Comparison of ENCODE assay signal across 10 mouse cellular contexts in genomic region chr14:122478574-122479011, GRCm38 (mm10). TPM values are rescaled to one million over a fixed set of nuclear protein-coding genes. Genes with fewer than 3 reads are reported as not detected.
DNase-seq lines count a peak whose midpoint lies in the region; ATAC-seq and TF ChIP-seq lines count a peak whose summit lies in the region.
"Had no signal": no experiment of that assay in that cellular context is flagged by ENCODE, and none has a peak within 500 bp of the region (broad histone marks: within the 10 kb centered on the region; RNA-seq: fewer than 3 reads in every experiment).

No protein-coding gene starts in this region.

- peak overlapping the region; percentile 63 for H3K4me2 ChIP-seq in forebrain, embryonic 12.5 days
- H3K4me2 ChIP-seq: heart, embryonic 15.5 days had no signal

- DNase-seq in ES-CJ7 (ENCODE audit: low read depth, low spot score) (peak; percentile 61), ZHBTc4 (ENCODE audit: low read depth, low spot score) (peak; percentile 63)
- peak; percentile 48 for DNase-seq in mesoderm, embryonic 11.5 days (ENCODE audit: low read depth, low spot score)
- DNase-seq in gastrocnemius, postnatal 10 days: no peak
- DNase-seq in thymus, postnatal 4 days: no peak
- DNase-seq in thymus, adult 2 months: no peak
- DNase-seq: right cerebral cortex, postnatal 14 days had no signal

- H3K36me3 ChIP-seq in forebrain, embryonic 12.5 days (replicated peaks): peaks cover 16% of the 10 kb centered on the region; the same call in 1 of the 2 replicates
- H3K36me3 ChIP-seq in thymus, adult 2 months (ENCODE audit: control insufficient read depth, insufficient read depth, low read length): no peaks in the 10 kb centered on the region
- H3K36me3 ChIP-seq: heart, embryonic 15.5 days had no signal

- no peak for ATAC-seq in forebrain, embryonic 12.5 days (ENCODE audit: low FRiP score)

- H3K27ac ChIP-seq in forebrain, embryonic 12.5 days: peak overlapping the region; percentile 99
- no peak overlapping the region for H3K27ac ChIP-seq in thymus, adult 2 months (ENCODE audit: control insufficient read depth, insufficient read depth, low read length)
- H3K27ac ChIP-seq: heart, embryonic 15.5 days; liver, embryonic 14.5 days had no signal

- peaks cover 62% of the 10 kb centered on the region for H3K4me1 ChIP-seq in forebrain, embryonic 12.5 days
- H3K4me1 ChIP-seq in thymus, adult 2 months (replicated peaks; ENCODE audit: control insufficient read depth, insufficient read depth, low read length): no peaks in the 10 kb centered on the region

- H3K9me3 ChIP-seq in forebrain, embryonic 12.5 days: no peaks in the 10 kb centered on the region
- H3K9me3 ChIP-seq: heart, embryonic 15.5 days had no signal

- H3K4me3 ChIP-seq in forebrain, embryonic 12.5 days (replicated peaks): peak overlapping the region; percentile 90
- H3K4me3 ChIP-seq in thymus, adult 2 months (ENCODE audit: control insufficient read depth, insufficient read depth, low read length): no peak overlapping the region
- H3K4me3 ChIP-seq: heart, embryonic 15.5 days had no signal

- under 1% methylated on average over 22 of the region's 22 CpGs for WGBS in forebrain, embryonic 12.5 days
- 4% methylated on average over 22 of the region's 22 CpGs for WGBS in thymus, adult 2 months

- TF ChIP-seq CTCF in thymus, adult 2 months (IDR thresholded peaks at IDR 0.05; ENCODE audit: borderline replicate concordance, control insufficient read depth, extremely low read depth, insufficient read depth, low read length, poor library complexity): no peak

- peak overlapping the region; percentile 99 for H3K9ac ChIP-seq in forebrain, embryonic 12.5 days
- H3K9ac ChIP-seq: heart, embryonic 15.5 days; liver, embryonic 14.5 days had no signal

- peaks cover 68% of the 10 kb centered on the region for H3K27me3 ChIP-seq in forebrain, embryonic 12.5 days
- H3K27me3 ChIP-seq in thymus, adult 2 months (ENCODE audit: control insufficient read depth, insufficient read depth, low read length): peaks cover 38% of the 10 kb centered on the region

- no peak for TF ChIP-seq POLR2A in thymus, adult 2 months (IDR thresholded peaks at IDR 0.05; ENCODE audit: control insufficient read depth, extremely low read depth, insufficient read depth, low read length, poor library complexity)

RNA-seq across cellular contexts. Expression of gene Zic2, which starts 3.4 kb away (rescaled TPM):
- 12.7 and 16.3 TPM in 2 replicates for polyA plus RNA-seq in forebrain, embryonic 12.5 days (2016; fragmentation: Nextera tagmentation; extraction: Ambion mirVana)
- not detected for total RNA-seq in gastrocnemius, postnatal 10 days (2021)
- not detected in 2 replicates for polyA plus RNA-seq in thymus, adult 2 months (2012; rRNA removed)
- polyA plus RNA-seq: heart, embryonic 15.5 days had no signal

RNA-seq across cellular contexts. Expression of gene Gm10837, which starts 11.8 kb away (rescaled TPM):
- 0.36 and 0.59 TPM in 2 replicates for polyA plus RNA-seq in forebrain, embryonic 12.5 days (2016; fragmentation: Nextera tagmentation; extraction: Ambion mirVana)
- total RNA-seq in gastrocnemius, postnatal 10 days (2021): not detected
- not detected in 2 replicates for polyA plus RNA-seq in thymus, adult 2 months (2012; rRNA removed)
- polyA plus RNA-seq: heart, embryonic 15.5 days; liver, embryonic 14.5 days had no signal

RNA-seq across cellular contexts. Expression of gene Zic5, which starts 13.1 kb away (rescaled TPM):
- 18.6 and 25.8 TPM in 2 replicates for polyA plus RNA-seq in forebrain, embryonic 12.5 days (2016; fragmentation: Nextera tagmentation; extraction: Ambion mirVana)
- not detected for total RNA-seq in gastrocnemius, postnatal 10 days (2021)
- not detected in 2 replicates for polyA plus RNA-seq in thymus, adult 2 months (2012; rRNA removed)
- polyA plus RNA-seq: liver, embryonic 14.5 days had no signal

RNA-seq across cellular contexts. Expression of gene Gm5089, which starts 27.7 kb away (rescaled TPM):
- polyA plus RNA-seq in forebrain, embryonic 12.5 days (2016; fragmentation: Nextera tagmentation; extraction: Ambion mirVana): 1.6 and 2.1 TPM in 2 replicates
- not detected for total RNA-seq in gastrocnemius, postnatal 10 days (2021)
- not detected in 2 replicates for polyA plus RNA-seq in thymus, adult 2 months (2012; rRNA removed)
- polyA plus RNA-seq: heart, embryonic 15.5 days; liver, embryonic 14.5 days had no signal

RNA-seq across cellular contexts. Expression of gene Pcca, which starts 55.5 kb away (rescaled TPM):
- 34.7 and 38.6 TPM in 2 replicates for polyA plus RNA-seq in forebrain, embryonic 12.5 days (2016; fragmentation: Nextera tagmentation; extraction: Ambion mirVana)
- 10 to 100 TPM; 39.1 TPM for total RNA-seq in gastrocnemius, postnatal 10 days (2021)
- 7.2 and 7.9 TPM in 2 replicates for polyA plus RNA-seq in thymus, adult 2 months (2012; rRNA removed)

Comparison
In these comparisons a context has a peak if more than half of its experiments do, and no peak if none do; other contexts are left out.
1. DNase-seq: peak in ES-CJ7 (single experiment), ZHBTc4 (single experiment) and mesoderm, embryonic 11.5 days (single experiment); none in gastrocnemius, postnatal 10 days (single experiment), thymus, postnatal 4 days (single experiment) and thymus, adult 2 months (single experiment).
2. RNA of gene Zic2, which starts 3.4 kb away (polyA plus RNA-seq): 12.7 to 16.3 TPM in forebrain, embryonic 12.5 days; not detected in thymus, adult 2 months; every median in the first group is over 10 times any median in the second.
3. RNA of gene Zic5, which starts 13.1 kb away (polyA plus RNA-seq): 18.6 to 25.8 TPM in forebrain, embryonic 12.5 days; not detected in thymus, adult 2 months; every median in the first group is over 10 times any median in the second.